Mouse (Mus musculus) kidney, embryonic 14.5 days (tissue): ENCODE measurements around the gene Snx15. TPM values are rescaled to one million over a fixed set of nuclear protein-coding genes. Genes with fewer than 3 reads are reported as not detected.

Source experiments
- ATAC-seq: fragments of 200-750 bp; cut with Nextera tagmentation; 2 replicates; pipeline ENCODE4 v1.8.0; 2017; ENCODE audit warnings: moderate number of reproducible peaks, mild to moderate bottlenecking, moderate TSS enrichment, moderate library complexity; ENCODE audit not compliant: low FRiP score, low TSS enrichment
- H3K27ac ChIP-seq: fragments of 300-500 bp; sonication (generic); 2 replicates; pipeline ENCODE4 v1.5.1; 2014; ENCODE audit warnings: low read depth, mild to moderate bottlenecking, low read length, moderate library complexity, mixed read lengths
- H3K27me3 ChIP-seq: fragments of 300-500 bp; sonication (generic); 2 replicates; pipeline ENCODE4 v1.6.1; 2014; ENCODE audit warnings: mild to moderate bottlenecking, low read length; ENCODE audit not compliant: control insufficient read depth, insufficient read depth
- H3K36me3 ChIP-seq: fragments of 300-500 bp; sonication (generic); 2 replicates; pipeline ENCODE4 v1.6.1; 2014; ENCODE audit warnings: low read length, mixed read lengths; ENCODE audit not compliant: control insufficient read depth, insufficient read depth
- H3K4me1 ChIP-seq: fragments of 300-500 bp; sonication (generic); 2 replicates; pipeline ENCODE4 v1.6.1; 2014; ENCODE audit warnings: low read length, mixed read lengths; ENCODE audit not compliant: control insufficient read depth, insufficient read depth
- H3K4me2 ChIP-seq: fragments of 300-500 bp; sonication (generic); replicated peaks from 2 replicates; pipeline ENCODE4 v1.6.1; 2014; ENCODE audit warnings: low read depth, mild to moderate bottlenecking, low read length
- H3K4me3 ChIP-seq: fragments of 300-500 bp; sonication (generic); 2 replicates; pipeline ENCODE4 v1.5.1; 2014; ENCODE audit warnings: mild to moderate bottlenecking, low read length
- H3K9ac ChIP-seq: fragments of 300-500 bp; sonication (generic); 2 replicates; pipeline ENCODE4 v1.6.1; 2014; ENCODE audit warnings: low read depth, mild to moderate bottlenecking, low read length, moderate library complexity
- H3K9me3 ChIP-seq: fragments of 300-500 bp; sonication (generic); 2 replicates; pipeline ENCODE4 v1.6.1; 2016; ENCODE audit warnings: low read length; ENCODE audit not compliant: control insufficient read depth
- WGBS: fragments of 180-500 bp; shearing (Covaris S2); extraction: QIAGEN DNeasy Blood & Tissue Kit; methylation state at CpG from one replicate; pipeline ENCODE4 v1.1.7; 2014; 5-methylcytosine and 5-hydroxymethylcytosine counted together
- polyA plus RNA-seq: library from polyadenylated mRNA; unstranded; fragments of >200 nt; fragmentation: Nextera tagmentation; extraction: Ambion mirVana; gene quantifications from 2 replicates; pipeline ENCODE4 v1.2.1, GENCODE M21; 2014

The Snx15 gene
- polyA plus RNA-seq, 1 experiment from 2014 or later: 29.6 TPM

DNA sequence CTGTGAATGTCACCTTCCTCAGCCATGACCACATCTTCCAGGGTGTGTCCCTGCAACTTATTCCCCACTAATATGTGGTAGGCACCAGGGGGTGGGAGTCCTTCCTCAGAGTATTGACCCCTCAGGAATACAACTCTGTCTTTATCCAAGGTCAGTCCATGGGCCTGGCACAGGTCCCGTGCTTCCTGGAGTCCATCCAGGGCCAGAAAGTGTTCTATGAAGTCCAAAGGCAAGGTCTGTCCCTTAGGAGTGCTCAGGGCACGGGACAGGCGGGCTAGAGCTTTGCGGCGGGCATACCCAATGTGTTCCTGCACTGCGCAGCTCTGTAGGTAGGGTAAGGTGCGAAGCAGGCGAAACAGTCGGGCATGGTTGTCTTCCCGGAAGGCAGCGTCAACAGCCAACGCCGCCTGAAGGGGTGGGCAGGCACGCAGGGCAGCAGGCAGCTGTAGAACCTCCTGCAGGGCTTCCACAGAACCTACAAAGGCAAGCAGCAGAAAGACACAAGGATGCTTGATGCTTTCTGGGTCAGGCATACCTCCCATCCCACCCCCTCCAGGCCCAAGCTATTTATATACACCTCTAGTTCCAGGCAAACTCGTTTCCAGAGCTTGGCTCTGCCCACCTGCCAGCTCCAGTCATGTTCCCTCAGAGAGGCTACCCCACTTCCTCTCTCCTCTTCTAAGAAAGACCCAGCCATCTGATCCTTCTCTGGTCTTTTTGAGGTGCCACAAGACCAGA is 11.8 kb downstream of the Snx15 start:
- ATAC-seq: no peak
- Histone ChIP-seq H3K9ac (no peak overlapping the region), H3K27me3 (no peaks in the 10 kb centered on the region), H3K4me1 (peaks cover 13% of the 10 kb centered on the region; the same call in 1 of the 2 replicates), H3K36me3 (peaks cover 30% of the 10 kb centered on the region), H3K4me3 (no peak overlapping the region; the same call in 1 of the 2 replicates), H3K27ac (no peak overlapping the region), H3K9me3 (no peaks in the 10 kb centered on the region), H3K4me2 (peak overlapping the region; percentile 86; the same call in 1 of the 2 replicates)
- 92% methylated on average over 15 of the region's 15 CpGs for WGBS

DNA sequence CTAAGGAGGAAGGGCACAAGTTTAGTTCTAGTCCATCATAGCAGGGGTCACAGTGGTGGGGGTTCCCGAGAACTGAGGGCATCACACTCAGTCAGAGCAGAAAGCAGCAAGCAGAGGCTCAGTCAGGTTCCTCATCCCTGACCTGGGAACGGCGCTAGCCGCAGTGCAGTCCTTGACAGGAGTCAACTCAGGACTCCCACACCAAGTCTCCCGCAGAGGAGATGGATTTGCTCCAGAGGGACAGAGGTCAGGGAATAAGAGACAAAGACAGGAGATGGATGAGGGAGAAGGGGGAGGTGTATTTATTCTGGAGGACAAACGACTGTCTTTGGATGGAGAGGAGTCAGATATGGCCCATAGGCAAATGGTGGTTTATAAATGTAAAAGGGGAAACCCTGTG is 15.0 kb downstream of the Snx15 start:
- 25% methylated on average over 6 of the region's 6 CpGs for WGBS
- no peaks in the 10 kb centered on the region for H3K9me3 ChIP-seq
- H3K4me2 ChIP-seq: no peak overlapping the region
- no peak overlapping the region for H3K27ac ChIP-seq
- peaks cover 6% of the 10 kb centered on the region; the same call in 1 of the 2 replicates for H3K4me1 ChIP-seq
- H3K4me3 ChIP-seq: no peak overlapping the region
- ATAC-seq: no peak
- H3K36me3 ChIP-seq: peaks cover 30% of the 10 kb centered on the region
- H3K27me3 ChIP-seq: no peaks in the 10 kb centered on the region
- no peak overlapping the region for H3K9ac ChIP-seq

DNA sequence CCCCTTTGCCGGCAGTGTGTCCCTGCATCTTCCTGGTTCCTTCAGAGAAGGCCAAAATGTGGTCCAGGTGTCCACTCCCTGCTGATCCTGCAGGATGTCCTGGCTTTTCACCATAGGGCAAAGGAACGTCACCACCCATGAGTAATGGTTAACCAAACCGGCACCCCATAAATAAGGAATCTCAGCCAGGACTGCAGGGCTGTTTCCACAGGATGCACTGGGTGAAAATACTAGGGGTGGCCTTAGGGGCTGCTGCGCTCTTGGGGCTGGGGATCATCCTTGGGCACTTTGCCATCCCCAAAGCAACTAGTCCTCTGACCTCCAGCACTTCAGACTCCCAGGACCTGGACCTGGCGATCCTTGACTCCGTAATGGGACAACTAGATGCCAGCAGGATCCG is 22.5 kb downstream of the Snx15 start, which contains the start of gene Naaladl1:
Gene Naaladl1, plus strand, starts transcription at position 197 of the 400 bp plus-strand sequence.
- H3K4me2 ChIP-seq: no peak within 1 kb of the TSS
- ATAC-seq: no peak
- 88% methylated on average over 7 of the region's 7 CpGs for WGBS
- no peak within 1 kb of the TSS for H3K9ac ChIP-seq
- no peak within 1 kb of the TSS for H3K27ac ChIP-seq
- H3K9me3 ChIP-seq: no peaks in the 10 kb centered on the region
- no peaks in the 10 kb centered on the region for H3K4me1 ChIP-seq
- H3K27me3 ChIP-seq: no peaks in the 10 kb centered on the region
- no peak within 1 kb of the TSS for H3K4me3 ChIP-seq
- no peaks in the 10 kb centered on the region for H3K36me3 ChIP-seq

DNA sequence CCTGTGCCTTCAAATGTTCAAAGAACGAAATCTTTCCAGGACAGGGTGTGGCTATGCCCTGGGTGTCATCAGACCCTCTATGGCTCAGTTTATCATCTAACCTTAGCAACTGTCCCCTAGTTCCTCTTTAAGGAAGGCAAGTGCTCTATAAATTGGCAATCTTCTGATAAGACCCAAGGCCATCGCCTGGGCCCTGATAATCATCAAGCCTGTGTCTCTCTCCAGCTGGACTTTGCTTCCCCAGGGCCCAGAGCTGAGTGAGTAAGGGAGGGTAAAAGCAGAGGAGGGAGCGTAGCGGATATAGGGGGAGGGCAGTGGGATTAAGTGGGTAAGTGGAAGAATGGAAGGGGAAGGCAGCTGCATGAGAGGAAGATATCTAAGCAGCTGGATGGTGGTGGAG is 23.6 kb downstream of the Snx15 start:
- no peaks in the 10 kb centered on the region for H3K4me1 ChIP-seq
- H3K9ac ChIP-seq: no peak overlapping the region
- no peak overlapping the region for H3K27ac ChIP-seq
- H3K4me3 ChIP-seq: no peak overlapping the region
- no peaks in the 10 kb centered on the region for H3K36me3 ChIP-seq
- H3K9me3 ChIP-seq: no peaks in the 10 kb centered on the region
- no peaks in the 10 kb centered on the region for H3K27me3 ChIP-seq
- no peak overlapping the region for H3K4me2 ChIP-seq
- 74% methylated on average over 4 of the region's 4 CpGs for WGBS
- ATAC-seq: no peak

DNA sequence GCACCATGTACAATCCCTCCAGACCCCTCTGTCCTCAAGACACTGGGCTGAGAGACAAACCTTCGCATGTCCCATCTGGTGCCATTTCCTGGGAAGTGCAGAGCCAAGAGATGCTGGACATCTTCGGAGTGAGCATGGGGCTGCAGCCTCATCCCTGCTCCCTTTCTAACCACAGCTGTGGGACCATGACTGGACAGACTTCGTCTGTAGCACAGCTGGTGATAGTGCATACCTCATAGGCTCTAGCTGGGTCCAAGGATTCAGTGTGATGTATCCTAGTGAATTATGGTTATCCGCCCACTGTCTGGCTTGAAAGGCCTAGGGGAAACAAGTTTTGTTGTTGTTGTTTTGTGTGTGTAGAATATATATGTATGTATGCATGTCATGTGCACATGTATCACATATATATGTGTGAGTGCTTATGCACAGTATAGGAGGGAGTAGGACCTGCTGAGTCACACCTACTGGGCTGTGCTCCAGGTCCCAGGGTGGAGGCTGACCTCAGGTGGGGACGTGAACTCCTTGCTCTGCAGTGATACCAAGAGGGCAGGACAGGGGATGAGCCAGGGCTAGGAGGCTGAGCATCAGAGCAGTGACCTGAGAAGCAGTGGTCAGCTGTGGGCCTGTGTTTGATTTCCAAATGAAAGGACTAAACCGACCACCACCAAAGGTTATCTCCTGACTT is 25.8 kb downstream of the Snx15 start:
- WGBS: 76% methylated on average over 6 of the region's 6 CpGs
- Histone ChIP-seq H3K27ac (no peak overlapping the region), H3K4me3 (no peak overlapping the region), H3K4me1 (no peaks in the 10 kb centered on the region), H3K27me3 (no peaks in the 10 kb centered on the region), H3K4me2 (no peak overlapping the region), H3K9ac (no peak overlapping the region), H3K36me3 (peaks cover 6% of the 10 kb centered on the region), H3K9me3 (no peaks in the 10 kb centered on the region)
- no peak for ATAC-seq

DNA sequence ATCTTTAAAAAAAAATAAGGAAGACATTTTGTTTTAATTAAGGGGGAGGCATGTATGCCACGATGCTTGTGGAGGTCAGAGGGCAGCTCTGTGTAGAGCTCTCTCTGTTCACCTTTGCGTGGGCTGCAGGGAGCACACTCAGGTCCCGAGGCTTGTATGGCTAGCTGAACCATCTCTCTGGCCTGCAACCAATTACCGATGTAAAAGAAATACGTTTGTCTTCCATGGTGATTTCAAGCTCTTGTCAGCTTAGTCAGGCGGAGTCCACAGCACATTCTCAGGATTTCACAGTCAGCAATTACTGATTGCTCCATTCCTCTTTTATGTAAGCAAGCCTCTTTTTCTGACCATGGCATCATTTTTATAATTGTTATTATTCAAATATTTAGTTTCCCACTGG is 26.9 kb downstream of the Snx15 start:
- Histone ChIP-seq H3K4me2 (no peak overlapping the region), H3K27me3 (no peaks in the 10 kb centered on the region), H3K27ac (no peak overlapping the region), H3K9me3 (no peaks in the 10 kb centered on the region), H3K4me3 (no peak overlapping the region), H3K36me3 (peaks cover 6% of the 10 kb centered on the region), H3K9ac (no peak overlapping the region), H3K4me1 (no peaks in the 10 kb centered on the region)
- no peak for ATAC-seq
- WGBS: 67% methylated on average over 6 of the region's 6 CpGs

DNA sequence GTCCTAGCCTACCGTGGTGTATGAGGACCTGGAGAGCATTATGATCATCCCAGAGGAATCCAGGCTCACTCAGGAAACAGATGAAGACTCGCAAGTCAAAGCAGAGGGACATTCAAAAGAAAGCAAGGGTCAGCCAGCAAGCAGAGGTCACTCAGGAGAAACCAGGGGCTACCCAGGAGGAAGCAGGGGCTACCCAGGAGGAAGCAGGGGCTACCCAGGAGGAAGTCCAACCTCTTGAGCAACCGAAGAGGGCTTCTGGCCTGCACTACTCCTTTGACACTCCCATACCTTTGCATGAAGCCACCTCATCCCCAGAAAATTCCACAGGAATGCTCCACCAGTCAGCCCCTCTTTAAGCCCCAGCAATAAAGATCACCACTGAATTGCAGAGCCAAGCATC is 30.3 kb downstream of the Snx15 start:
- H3K27me3 ChIP-seq: no peaks in the 10 kb centered on the region
- H3K4me2 ChIP-seq: no peak overlapping the region
- H3K36me3 ChIP-seq: peaks cover 22% of the 10 kb centered on the region
- no peak overlapping the region for H3K27ac ChIP-seq
- no peak overlapping the region for H3K9ac ChIP-seq
- H3K9me3 ChIP-seq: no peaks in the 10 kb centered on the region
- 94% methylated on average over 3 of the region's 3 CpGs for WGBS
- no peaks in the 10 kb centered on the region for H3K4me1 ChIP-seq
- no peak for ATAC-seq
- no peak overlapping the region for H3K4me3 ChIP-seq

DNA sequence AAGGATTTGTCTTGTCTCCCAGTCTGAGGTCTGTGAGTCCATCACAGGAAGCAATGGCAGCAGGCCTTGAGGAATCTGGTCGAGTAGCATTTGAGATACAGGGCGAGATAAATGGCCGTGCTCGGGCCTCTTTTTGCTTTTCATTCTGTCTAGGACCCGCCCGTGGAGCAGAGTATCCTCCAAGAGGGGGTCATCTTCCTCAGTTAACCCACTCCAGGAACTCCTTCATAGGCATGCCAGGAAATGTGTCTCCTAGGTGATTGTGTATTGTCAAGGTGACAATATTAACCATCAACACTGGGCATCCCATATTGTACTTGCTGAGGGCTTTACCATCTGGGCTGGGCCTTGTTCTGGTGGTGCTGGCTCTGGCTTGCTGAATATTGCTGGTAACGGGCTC is 34.0 kb downstream of the Snx15 start, which contains the start of gene AC131692.1:
Gene AC131692.1, plus strand, starts transcription at position 301 of the 400 bp plus-strand sequence.
- Histone ChIP-seq H3K9ac (no peak within 1 kb of the TSS), H3K4me3 (no peak within 1 kb of the TSS), H3K9me3 (no peaks in the 10 kb centered on the region), H3K27me3 (no peaks in the 10 kb centered on the region), H3K27ac (no peak within 1 kb of the TSS), H3K36me3 (peaks cover 55% of the 10 kb centered on the region), H3K4me2 (no peak within 1 kb of the TSS), H3K4me1 (no peaks in the 10 kb centered on the region)
- no peak for ATAC-seq
- WGBS: 91% methylated on average over 7 of the region's 7 CpGs

DNA sequence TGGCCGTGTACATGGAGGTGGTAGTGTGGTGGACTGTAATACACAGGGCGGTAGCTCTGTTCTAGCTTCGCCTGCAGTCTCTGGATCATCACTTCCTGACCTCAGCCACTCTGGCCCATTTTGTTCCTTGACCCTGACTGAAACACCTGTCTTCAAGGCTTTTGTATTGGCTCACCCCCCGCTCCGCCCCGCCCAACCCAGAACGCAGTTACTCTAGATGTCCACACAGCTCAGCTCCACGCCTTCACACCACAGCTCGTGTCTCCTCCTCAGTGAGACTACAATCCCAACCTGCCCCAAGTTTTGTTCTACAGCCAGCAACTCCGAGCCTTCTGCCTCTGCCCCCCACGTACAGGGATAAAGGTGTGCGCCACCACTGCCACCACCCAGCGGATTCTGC is 39.3 kb downstream of the Snx15 start:
- peaks cover 58% of the 10 kb centered on the region for H3K36me3 ChIP-seq
- WGBS: 94% methylated on average over 13 of the region's 13 CpGs

More for the DNA sequence above, 39.3 kb downstream of the Snx15 start:
- Histone ChIP-seq H3K27ac (no peak overlapping the region), H3K4me1 (peaks cover 9% of the 10 kb centered on the region), H3K4me3 (no peak overlapping the region), H3K9ac (no peak overlapping the region), H3K9me3 (no peaks in the 10 kb centered on the region), H3K4me2 (no peak overlapping the region), H3K27me3 (no peaks in the 10 kb centered on the region)
- ATAC-seq: no peak
